Mouse (Mus musculus): ENCODE data around the gene Arpc4. TPM values are rescaled to one million over a fixed set of nuclear protein-coding genes. Genes with fewer than 3 reads are reported as not detected.

Gene Arpc4
- total RNA-seq, 2 experiments from 2014 or later, result 302 to 314 TPM

DNA sequence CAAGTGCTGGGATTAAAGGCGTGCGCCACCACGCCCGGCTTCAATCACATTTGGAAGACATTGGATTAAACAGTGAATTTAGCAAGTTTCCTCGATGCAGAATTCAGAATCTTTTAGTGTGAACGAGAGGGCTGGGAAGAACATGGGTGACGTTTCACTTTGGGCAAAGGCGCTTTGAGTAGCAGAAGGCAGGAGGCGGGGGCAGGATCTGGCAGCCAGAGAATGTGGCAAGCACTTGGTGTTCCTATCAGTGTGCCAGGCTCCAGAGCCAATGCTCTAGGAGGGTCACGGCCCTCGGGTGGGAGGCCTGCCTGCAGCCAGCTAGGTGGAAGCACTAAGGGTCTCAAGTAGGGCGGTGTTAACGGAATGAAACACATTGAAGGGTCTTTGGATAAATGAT, 24.2 kb downstream of the Arpc4 start:
- DNase-seq (ENCODE audit: low spot score in 2 of 2), result peak in 1 of 2 experiments; percentile 83

- no peak for DNase-seq (ENCODE audit: low spot score in 2 of 2)
These were observed 26.9 kb downstream of the Arpc4 start for GRCm38 (mm10) chr6:113404649-113405448.

DNA sequence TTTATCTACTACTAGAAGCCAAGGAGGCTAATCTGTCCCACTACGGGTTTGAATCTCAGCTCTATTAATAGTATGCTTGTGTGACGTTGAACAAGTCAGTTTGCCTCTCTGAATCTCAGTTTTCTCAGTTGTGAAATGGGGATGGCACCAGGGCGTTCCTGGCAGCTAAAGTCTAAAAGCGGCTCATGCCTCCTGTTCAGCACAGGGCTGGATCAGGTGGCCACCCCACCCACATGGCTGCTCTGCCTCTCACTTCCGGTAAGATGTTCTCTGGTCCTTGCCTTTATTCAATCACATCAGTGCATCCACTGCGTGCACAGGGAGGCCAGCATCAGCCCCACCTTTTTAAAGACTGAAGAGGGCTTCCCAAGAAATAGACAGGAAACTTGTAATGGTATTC, 27.6 kb downstream of the Arpc4 start:
- peak in 1 of 2 experiments; percentile 75 for DNase-seq (ENCODE audit: low spot score in 2 of 2)

DNA sequence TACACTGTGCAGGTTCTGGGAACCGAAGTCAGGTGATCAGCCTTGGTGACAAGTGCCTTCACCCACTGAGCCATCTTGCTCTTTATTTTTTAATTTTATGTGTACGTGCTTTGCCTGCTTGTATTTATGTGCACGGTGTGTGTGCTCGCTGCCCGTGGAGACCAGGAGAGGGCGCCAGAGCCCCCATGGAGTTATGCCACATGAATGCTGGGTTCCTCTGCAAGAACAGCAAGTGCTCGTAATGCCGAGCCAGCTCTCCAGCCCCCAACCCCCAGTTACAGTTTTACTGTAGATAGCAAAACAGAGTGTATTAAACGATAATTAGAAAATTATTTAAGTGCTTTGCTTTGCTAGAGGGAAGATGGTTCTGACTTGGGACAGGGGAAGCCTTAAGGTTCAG, 28.8 kb downstream of the Arpc4 start:
- DNase-seq (ENCODE audit: low spot score in 2 of 2), result no peak

DNA sequence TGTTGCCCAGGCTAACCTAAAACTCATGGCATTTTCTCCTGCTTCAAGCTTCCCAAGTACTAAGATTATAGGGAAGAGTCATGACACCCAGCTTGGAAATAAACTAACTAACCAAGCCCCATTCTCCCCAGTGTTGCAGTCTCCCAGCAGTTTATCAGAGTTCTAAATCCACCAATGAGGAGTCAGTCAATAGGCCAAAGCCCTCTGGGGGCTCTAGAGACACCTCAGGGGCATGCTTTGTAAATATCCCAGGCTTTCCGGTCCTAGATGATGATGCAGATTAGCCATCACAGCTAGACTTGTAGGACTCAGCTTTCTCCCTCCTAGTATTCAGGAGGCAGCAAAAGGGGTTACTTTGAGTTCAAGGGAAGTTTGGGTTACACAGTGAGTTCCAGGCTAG, 32.1 kb downstream of the Arpc4 start:
- DNase-seq (ENCODE audit: low spot score in 2 of 2), result no peak

DNA sequence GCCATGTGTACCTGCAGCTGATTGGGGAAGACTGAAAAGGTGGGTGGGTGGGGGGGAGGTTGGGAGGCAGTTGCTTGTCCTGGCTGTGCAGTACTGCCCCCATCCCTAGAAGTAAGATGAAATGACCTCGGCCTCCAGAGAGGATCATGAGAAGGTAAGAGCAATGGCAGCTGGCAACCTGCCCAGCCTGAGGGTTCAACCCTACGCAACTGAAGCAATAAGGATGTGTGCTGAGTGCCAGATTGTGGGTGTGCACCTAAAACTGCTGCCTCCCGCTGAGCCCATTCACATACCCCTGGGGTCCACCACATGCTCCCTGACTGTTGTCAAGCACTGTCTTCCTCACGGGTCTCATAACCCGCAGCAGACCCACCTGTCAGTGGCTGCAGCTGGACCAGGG, 38.5 kb downstream of the Arpc4 start:
- DNase-seq (ENCODE audit: low spot score in 2 of 2), result no peak

GRCm38 (mm10) chr6:113418441-113419198, 40.7 kb downstream of the Arpc4 start:
- no peak for DNase-seq (ENCODE audit: low spot score in 2 of 2)

DNA sequence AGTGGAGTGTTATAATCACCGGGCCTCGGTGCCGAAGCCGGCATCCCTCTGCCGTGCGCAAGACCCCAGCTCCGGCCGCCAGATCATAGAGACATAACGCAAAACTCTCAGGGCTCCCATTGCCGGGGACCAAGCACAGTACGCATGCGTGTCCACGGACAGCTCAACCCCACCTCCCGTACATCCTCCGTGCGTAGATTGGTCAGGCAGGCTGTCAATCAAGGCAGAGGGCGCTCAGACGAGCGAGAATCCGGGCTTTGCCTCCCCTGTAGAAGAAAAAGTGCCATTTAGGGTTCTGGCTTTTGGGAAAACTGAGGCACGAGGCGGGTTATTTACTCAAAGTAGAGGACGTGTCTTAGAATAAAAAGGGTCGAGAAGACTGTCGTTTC, 41.3 kb downstream of the Arpc4 start, which contains the start of gene Rpusd3:
Gene Rpusd3 (minus strand): TSS at position 142 of the 389 bp plus-strand sequence.
- DNase-seq (ENCODE audit: low spot score in 2 of 2), result peak; percentile 96 to 97

DNA sequence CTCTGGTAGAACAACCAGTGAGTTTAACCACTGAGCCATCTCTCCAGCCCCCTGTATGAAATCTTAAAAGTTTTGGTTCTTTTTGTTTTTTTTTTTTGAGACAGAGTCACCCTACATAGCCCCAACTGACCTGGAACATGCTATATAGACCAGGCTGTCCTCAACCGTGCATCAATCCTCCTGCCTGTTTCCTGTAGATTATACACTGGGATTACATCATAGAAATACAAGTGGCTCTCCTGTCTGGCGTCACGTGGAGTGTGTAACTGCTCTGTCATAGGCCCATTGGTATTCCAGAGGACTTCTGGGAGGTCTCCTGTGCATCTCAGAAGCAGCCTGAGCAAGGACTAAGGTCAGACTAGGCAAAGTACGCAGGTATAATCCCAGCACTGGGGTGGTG, 45.1 kb downstream of the Arpc4 start:
- DNase-seq (ENCODE audit: low spot score in 2 of 2), result no peak

- DNase-seq (ENCODE audit: low spot score in 2 of 2), result no peak
These were observed 46.3 kb downstream of the Arpc4 start for GRCm38 (mm10) chr6:113424187-113424586.

GRCm38 (mm10) chr6:113426696-113427095, 48.8 kb downstream of the Arpc4 start:
- DNase-seq (ENCODE audit: low spot score in 2 of 2), result no peak

DNA sequence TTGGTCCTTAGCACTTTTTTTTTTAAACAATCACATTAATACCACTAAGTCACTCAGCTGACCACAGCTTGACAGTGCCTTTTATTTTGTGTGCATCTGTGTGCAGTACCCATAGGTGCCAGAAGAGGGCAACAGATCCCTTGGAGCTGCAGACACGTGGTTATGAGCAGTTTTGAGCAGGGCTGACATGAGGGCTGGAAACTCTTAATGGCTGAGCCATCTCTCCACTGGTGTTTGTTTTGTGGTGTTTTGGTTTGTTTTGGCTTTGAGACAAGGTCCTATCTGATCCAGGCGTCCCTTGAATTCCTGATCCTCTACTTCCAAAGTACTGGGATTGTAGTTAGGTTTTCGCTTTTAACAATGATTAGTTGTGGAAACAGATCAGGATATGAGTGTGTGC, 49.5 kb downstream of the Arpc4 start:
- DNase-seq (ENCODE audit: low spot score in 2 of 2), result no peak

DNA sequence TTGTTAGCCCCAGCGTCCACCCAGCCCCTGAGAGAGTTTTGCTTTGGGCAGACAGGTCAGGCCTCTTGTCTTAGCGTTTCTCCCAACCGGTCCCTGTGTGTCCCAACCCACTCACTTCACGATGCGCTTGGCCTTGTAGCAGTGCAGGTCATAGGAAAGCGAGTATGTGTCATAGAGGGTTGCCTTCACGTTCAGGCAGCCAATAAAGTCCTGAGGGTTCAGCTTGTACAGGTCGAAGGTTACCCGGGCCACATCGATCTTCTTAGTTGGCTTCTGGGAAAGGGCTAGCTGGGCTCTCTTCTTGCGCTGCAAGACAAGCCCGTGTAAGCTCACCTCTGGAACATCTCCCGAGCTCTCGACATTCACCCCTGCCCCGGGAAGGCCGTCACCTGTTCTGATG, 50.1 kb downstream of the Arpc4 start:
- DNase-seq (ENCODE audit: low spot score in 2 of 2), result no peak

- DNase-seq (ENCODE audit: low spot score in 2 of 2), result no peak
These were observed 52.0 kb downstream of the Arpc4 start for GRCm38 (mm10) chr6:113429965-113430364.

GRCm38 (mm10) chr6:113430846-113431245, 52.9 kb downstream of the Arpc4 start:
- DNase-seq (ENCODE audit: low spot score in 2 of 2), result no peak

DNA sequence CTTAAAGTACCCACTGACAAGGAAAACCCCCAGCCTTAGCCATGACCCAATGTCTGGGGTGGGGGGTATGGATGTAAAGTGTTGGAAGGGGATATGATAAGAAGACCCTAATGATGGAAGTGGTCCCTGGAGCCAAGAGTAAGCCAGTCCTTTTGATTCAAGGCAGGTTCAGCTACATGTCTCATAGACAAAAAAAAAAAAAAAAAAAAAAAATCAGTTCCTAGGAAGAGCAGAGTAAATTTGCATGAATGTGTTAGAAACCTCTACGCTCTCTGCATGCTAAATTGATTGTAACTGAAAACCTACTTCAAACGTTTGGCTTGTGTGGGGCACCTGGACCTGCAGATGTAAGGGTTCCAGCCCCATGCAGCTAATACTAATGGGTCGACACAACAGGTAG, 53.9 kb downstream of the Arpc4 start:
- no peak for DNase-seq (ENCODE audit: low spot score in 2 of 2)

DNA sequence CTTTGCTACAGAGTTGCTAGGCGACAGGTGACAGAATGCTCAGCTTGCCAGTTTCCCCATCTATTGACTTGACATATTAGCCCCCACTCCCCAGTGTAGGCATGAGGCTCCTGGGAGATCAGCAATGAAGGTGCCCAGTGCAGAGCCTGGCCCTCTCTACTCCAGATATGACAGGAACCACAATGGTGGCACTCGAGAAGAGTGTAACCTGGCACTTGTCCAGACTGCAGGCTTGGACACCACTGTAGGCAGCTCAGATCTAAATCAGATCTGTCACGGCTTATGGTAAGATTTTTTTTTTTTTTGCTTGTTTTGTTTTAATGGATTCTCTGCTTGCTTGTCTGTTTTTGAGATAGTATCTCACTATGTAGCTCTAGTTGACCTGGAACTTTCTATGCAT, 55.7 kb downstream of the Arpc4 start:
- DNase-seq (ENCODE audit: low spot score in 2 of 2), result no peak

GRCm38 (mm10) chr6:113434691-113435090, 56.8 kb downstream of the Arpc4 start:
- no peak for DNase-seq (ENCODE audit: low spot score in 2 of 2)

- DNase-seq (ENCODE audit: low spot score in 2 of 2), result no peak
These were observed 57.8 kb downstream of the Arpc4 start, which contains the start of gene Cidec for GRCm38 (mm10) chr6:113435664-113436205. TSS of gene Cidec (minus strand) at chr6:113435760.

DNA sequence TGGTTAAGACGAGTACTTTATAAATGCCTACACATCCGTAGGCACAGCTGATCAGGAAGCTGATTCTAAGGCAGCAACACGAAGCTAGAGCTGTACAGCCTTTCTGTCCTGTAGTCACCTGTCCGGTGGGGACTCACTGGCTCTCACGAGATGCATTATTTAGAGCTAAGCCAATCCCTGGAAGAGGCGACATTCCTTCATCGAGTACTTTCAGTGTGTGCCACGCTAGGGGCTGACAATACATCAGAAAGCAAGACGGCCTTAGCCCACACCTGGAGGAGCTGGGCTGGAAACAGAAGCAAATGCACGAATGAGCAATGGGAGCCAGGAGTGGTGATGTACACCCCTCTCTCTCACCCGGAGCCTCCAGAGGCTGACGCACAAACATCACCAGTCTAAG, 59.2 kb downstream of the Arpc4 start:
- DNase-seq (ENCODE audit: low spot score in 2 of 2), result no peak

GRCm38 (mm10) chr6:113438721-113439430, 61.0 kb downstream of the Arpc4 start:
- DNase-seq (ENCODE audit: low spot score in 2 of 2), result no peak

All from layer of hippocampus, adult 18-20 months (tissue).